Mouse (Mus musculus): Measurements from ENCODE around the gene Notch2. TPM values are rescaled to one million over a fixed set of nuclear protein-coding genes. Genes with fewer than 3 reads are reported as not detected.
"Not testable (repeated sequence)": the region's sequence is repeated elsewhere in the genome, so short reads cannot be mapped to it uniquely, and the experiment has no call there.

Notch2 gene
- polyA plus RNA-seq, 1 experiment from 2014 or later: 35.7 TPM

- no peak overlapping the region; the same call in 1 of the 2 replicates for H3K4me3 ChIP-seq (ENCODE audit: low read length)
- no peak overlapping the region for H3K9ac ChIP-seq (ENCODE audit: low read length)
- no peaks in the 10 kb centered on the region; the same call in 1 of the 2 replicates for H3K9me3 ChIP-seq (ENCODE audit: control insufficient read depth, low read length)
- no peaks in the 10 kb centered on the region for H3K36me3 ChIP-seq (ENCODE audit: control insufficient read depth, insufficient read depth, low read length)
- ATAC-seq (ENCODE audit: low read depth): no peak
- no peaks in the 10 kb centered on the region for H3K27me3 ChIP-seq (ENCODE audit: control insufficient read depth, insufficient read depth, low read depth, low read length)
- H3K27ac ChIP-seq (ENCODE audit: low read length): peak overlapping the region; percentile 68
- 46% methylated on average over 6 of the region's 6 CpGs for WGBS
- peak overlapping the region; percentile 35 for H3K4me2 ChIP-seq (ENCODE audit: low read depth, low read length)
- peaks cover 66% of the 10 kb centered on the region for H3K4me1 ChIP-seq (replicated peaks; ENCODE audit: control insufficient read depth, insufficient read depth, low read length)
Observed at GRCm38 (mm10) chr3:98042301-98042700, 29.0 kb downstream of the Notch2 start.

GRCm38 (mm10) chr3:98042955-98043456 lies 29.7 kb downstream of the Notch2 start:
- H3K27me3 ChIP-seq (ENCODE audit: control insufficient read depth, insufficient read depth, low read depth, low read length): no peaks in the 10 kb centered on the region
- H3K4me3 ChIP-seq (ENCODE audit: low read length): peak overlapping the region; percentile 12; the same call in 1 of the 2 replicates
- no peak overlapping the region; the same call in 1 of the 2 replicates for H3K9ac ChIP-seq (ENCODE audit: low read length)
- WGBS: 22% methylated on average over 9 of the region's 9 CpGs
- no peaks in the 10 kb centered on the region for H3K36me3 ChIP-seq (ENCODE audit: control insufficient read depth, insufficient read depth, low read length)
- peak overlapping the region; percentile 68 for H3K27ac ChIP-seq (ENCODE audit: low read length)
- no peaks in the 10 kb centered on the region; the same call in 1 of the 2 replicates for H3K9me3 ChIP-seq (ENCODE audit: control insufficient read depth, low read length)
- ATAC-seq (ENCODE audit: low read depth): peak; percentile 63
- H3K4me1 ChIP-seq (replicated peaks; ENCODE audit: control insufficient read depth, insufficient read depth, low read length): peaks cover 62% of the 10 kb centered on the region
- H3K4me2 ChIP-seq (ENCODE audit: low read depth, low read length): peak overlapping the region; percentile 35

GRCm38 (mm10) chr3:98043669-98044068 lies 30.3 kb downstream of the Notch2 start:
- peak overlapping the region; percentile 60 for H3K27ac ChIP-seq (ENCODE audit: low read length)
- no peak overlapping the region for H3K4me3 ChIP-seq (ENCODE audit: low read length)
- 47% methylated on average over 4 of the region's 4 CpGs for WGBS
- no peak overlapping the region for H3K4me2 ChIP-seq (ENCODE audit: low read depth, low read length)
- H3K9me3 ChIP-seq (ENCODE audit: control insufficient read depth, low read length): no peaks in the 10 kb centered on the region; the same call in 1 of the 2 replicates
- no peak overlapping the region for H3K9ac ChIP-seq (ENCODE audit: low read length)
- H3K4me1 ChIP-seq (replicated peaks; ENCODE audit: control insufficient read depth, insufficient read depth, low read length): peaks cover 56% of the 10 kb centered on the region
- H3K27me3 ChIP-seq (ENCODE audit: control insufficient read depth, insufficient read depth, low read depth, low read length): no peaks in the 10 kb centered on the region
- ATAC-seq (ENCODE audit: low read depth): no peak
- no peaks in the 10 kb centered on the region for H3K36me3 ChIP-seq (ENCODE audit: control insufficient read depth, insufficient read depth, low read length)

GRCm38 (mm10) chr3:98044768-98045368 lies 31.5 kb downstream of the Notch2 start:
- WGBS: 63% methylated on average over 4 of the region's 4 CpGs
- no peaks in the 10 kb centered on the region for H3K27me3 ChIP-seq (ENCODE audit: control insufficient read depth, insufficient read depth, low read depth, low read length)
- H3K36me3 ChIP-seq (ENCODE audit: control insufficient read depth, insufficient read depth, low read length): no peaks in the 10 kb centered on the region
- H3K4me2 ChIP-seq (ENCODE audit: low read depth, low read length): no peak overlapping the region
- H3K27ac ChIP-seq (ENCODE audit: low read length): peak overlapping the region; percentile 60
- no peak overlapping the region for H3K9ac ChIP-seq (ENCODE audit: low read length)
- no peak overlapping the region for H3K4me3 ChIP-seq (ENCODE audit: low read length)
- peaks cover 44% of the 10 kb centered on the region for H3K4me1 ChIP-seq (replicated peaks; ENCODE audit: control insufficient read depth, insufficient read depth, low read length)
- ATAC-seq (ENCODE audit: low read depth): no peak
- H3K9me3 ChIP-seq (ENCODE audit: control insufficient read depth, low read length): no peaks in the 10 kb centered on the region; the same call in 1 of the 2 replicates

DNA sequence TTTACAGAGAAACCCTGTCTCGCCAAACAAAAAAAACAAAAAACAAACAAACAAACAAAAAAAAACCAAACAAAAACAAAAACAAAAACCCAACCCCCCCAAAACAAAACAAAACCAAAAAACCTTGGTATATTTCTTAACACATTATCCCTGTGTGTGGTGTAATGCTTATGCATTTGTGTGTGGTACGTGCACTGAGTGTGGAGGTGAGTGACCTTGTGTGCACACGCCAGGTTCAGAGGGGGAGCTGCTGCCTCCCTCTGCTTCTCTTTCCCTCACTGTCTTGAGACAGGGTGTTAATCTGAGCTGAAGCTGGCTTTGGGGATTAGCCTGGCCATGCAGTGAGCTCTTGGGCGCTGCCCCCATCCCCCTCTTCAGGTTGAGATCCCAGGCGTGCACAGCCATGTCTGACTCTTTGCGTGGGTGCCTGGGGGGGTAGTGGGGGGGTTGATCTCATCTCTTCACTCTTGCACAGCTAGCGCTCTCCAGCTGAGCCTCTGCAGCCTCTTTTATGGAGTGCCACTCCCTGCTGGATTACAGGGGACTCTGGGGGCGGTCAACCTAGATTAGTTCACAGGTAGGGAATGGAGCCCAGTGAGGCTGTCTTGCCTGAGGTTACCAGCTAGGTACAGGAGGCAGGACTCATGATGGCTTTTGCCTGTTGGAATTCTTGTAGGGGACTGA lies 32.3 kb downstream of the Notch2 start:
- no peaks in the 10 kb centered on the region for H3K36me3 ChIP-seq (ENCODE audit: control insufficient read depth, insufficient read depth, low read length)
- H3K4me3 ChIP-seq (ENCODE audit: low read length): no peak overlapping the region
- H3K27ac ChIP-seq (ENCODE audit: low read length): peak overlapping the region; percentile 15; the same call in 1 of the 2 replicates
- 0 out of 2 replicates have a peak, but pooled peaks have one; percentile 3 for ATAC-seq (ENCODE audit: low read depth)
- H3K9me3 ChIP-seq (ENCODE audit: control insufficient read depth, low read length): no peaks in the 10 kb centered on the region; the same call in 1 of the 2 replicates
- no peak overlapping the region for H3K9ac ChIP-seq (ENCODE audit: low read length)
- no peaks in the 10 kb centered on the region for H3K27me3 ChIP-seq (ENCODE audit: control insufficient read depth, insufficient read depth, low read depth, low read length)
- 56% methylated on average over 8 of the region's 8 CpGs for WGBS
- peaks cover 42% of the 10 kb centered on the region for H3K4me1 ChIP-seq (replicated peaks; ENCODE audit: control insufficient read depth, insufficient read depth, low read length)
- H3K4me2 ChIP-seq (ENCODE audit: low read depth, low read length): no peak overlapping the region

DNA sequence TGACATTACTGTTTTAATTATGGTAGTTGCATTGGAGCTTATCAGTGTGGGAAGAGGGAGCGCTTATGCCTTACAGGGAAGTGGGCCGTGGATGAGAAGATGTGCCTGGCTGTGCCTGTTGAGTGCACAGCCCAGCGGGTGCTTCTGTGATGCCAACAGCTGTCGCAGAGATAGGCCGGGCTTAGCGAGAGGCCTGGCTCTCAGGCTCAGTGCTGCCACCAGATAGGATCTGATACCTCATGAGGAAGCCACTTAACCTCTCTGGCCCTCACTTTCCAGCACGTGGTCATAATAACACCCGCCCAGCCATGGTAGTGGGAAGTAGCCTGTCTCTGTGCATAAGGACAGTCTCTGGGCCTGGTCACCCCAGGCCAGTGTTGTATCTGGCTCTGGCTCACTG lies 33.0 kb downstream of the Notch2 start:
- H3K9me3 ChIP-seq (ENCODE audit: control insufficient read depth, low read length): no peaks in the 10 kb centered on the region; the same call in 1 of the 2 replicates
- no peak overlapping the region for H3K4me2 ChIP-seq (ENCODE audit: low read depth, low read length)
- H3K36me3 ChIP-seq (ENCODE audit: control insufficient read depth, insufficient read depth, low read length): no peaks in the 10 kb centered on the region
- H3K4me3 ChIP-seq (ENCODE audit: low read length): no peak overlapping the region
- H3K27ac ChIP-seq (ENCODE audit: low read length): no peak overlapping the region
- no peak overlapping the region for H3K9ac ChIP-seq (ENCODE audit: low read length)
- 44% methylated on average over 8 of the region's 8 CpGs for WGBS
- 0 out of 2 replicates have a peak, but pooled peaks have one; percentile 6 for ATAC-seq (ENCODE audit: low read depth)
- no peaks in the 10 kb centered on the region for H3K27me3 ChIP-seq (ENCODE audit: control insufficient read depth, insufficient read depth, low read depth, low read length)
- H3K4me1 ChIP-seq (replicated peaks; ENCODE audit: control insufficient read depth, insufficient read depth, low read length): peaks cover 45% of the 10 kb centered on the region

DNA sequence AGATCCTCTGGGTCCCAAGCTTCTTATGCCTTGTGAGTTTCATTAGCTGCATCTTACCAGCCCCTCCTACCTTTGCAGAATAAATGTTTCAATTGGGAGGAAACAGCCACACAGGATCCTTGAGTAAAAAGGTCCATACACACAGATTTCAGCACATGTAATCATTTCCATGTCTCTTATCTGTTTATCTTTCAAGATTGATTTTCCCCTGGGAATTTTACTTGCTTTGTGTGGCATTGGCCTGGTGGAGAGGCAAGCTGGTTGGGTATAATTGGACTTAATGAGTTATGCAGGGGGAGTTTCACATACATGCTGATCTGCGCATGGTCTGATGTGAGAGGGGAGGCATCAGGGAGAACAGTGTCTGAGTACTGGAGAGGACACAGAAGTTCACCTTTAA lies 36.3 kb downstream of the Notch2 start:
- Histone ChIP-seq H3K4me3 (ENCODE audit: low read length) (no peak overlapping the region), H3K9ac (ENCODE audit: low read length) (no peak overlapping the region), H3K9me3 (ENCODE audit: control insufficient read depth, low read length) (no peaks in the 10 kb centered on the region), H3K27ac (ENCODE audit: low read length) (no peak overlapping the region), H3K27me3 (ENCODE audit: control insufficient read depth, insufficient read depth, low read depth, low read length) (no peaks in the 10 kb centered on the region), H3K36me3 (ENCODE audit: control insufficient read depth, insufficient read depth, low read length) (no peaks in the 10 kb centered on the region), H3K4me2 (ENCODE audit: low read depth, low read length) (no peak overlapping the region), H3K4me1 (replicated peaks; ENCODE audit: control insufficient read depth, insufficient read depth, low read length) (peaks cover 43% of the 10 kb centered on the region)
- WGBS: 100% methylated on average over 1 of the region's 1 CpGs
- no peak for ATAC-seq (ENCODE audit: low read depth)

DNA sequence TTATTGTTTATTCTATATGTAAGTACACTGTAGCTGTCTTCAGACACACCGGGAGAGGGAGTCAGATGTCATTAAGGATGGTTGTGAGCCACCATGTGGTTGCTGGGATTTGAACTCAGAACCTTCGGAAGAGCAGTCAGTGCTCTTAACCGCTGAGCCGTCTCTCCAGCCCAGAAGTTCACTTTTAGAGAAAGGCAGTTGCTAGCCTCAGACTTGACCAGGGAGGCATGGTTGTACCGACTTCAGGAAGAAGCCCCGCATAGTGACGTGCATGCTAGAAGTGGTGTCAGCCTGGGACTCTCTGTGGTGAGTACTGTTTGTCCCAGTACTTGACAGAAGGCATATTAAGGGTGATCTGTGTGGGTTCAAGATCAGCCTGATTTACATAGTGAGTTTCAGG lies 36.8 kb downstream of the Notch2 start:
- H3K27me3 ChIP-seq (ENCODE audit: control insufficient read depth, insufficient read depth, low read depth, low read length); H3K36me3 ChIP-seq (ENCODE audit: control insufficient read depth, insufficient read depth, low read length); H3K9ac ChIP-seq (ENCODE audit: low read length); ATAC-seq (ENCODE audit: low read depth); H3K27ac ChIP-seq (ENCODE audit: low read length); H3K4me3 ChIP-seq (ENCODE audit: low read length); H3K4me2 ChIP-seq (ENCODE audit: low read depth, low read length); H3K9me3 ChIP-seq (ENCODE audit: control insufficient read depth, low read length): not testable (repeated sequence)
- 85% methylated on average over 7 of the region's 7 CpGs for WGBS
- peaks cover 41% of the 10 kb centered on the region for H3K4me1 ChIP-seq (replicated peaks; ENCODE audit: control insufficient read depth, insufficient read depth, low read length)

Measured in lung, embryonic 16.5 days (tissue).